Mouse (Mus musculus) kidney, postnatal 0 days (tissue): ENCODE measurements around the gene Cyp2a4. TPM values are rescaled to one million over a fixed set of nuclear protein-coding genes. Genes with fewer than 3 reads are reported as not detected.
"Not testable (repeated sequence)": the region's sequence is repeated elsewhere in the genome, so short reads cannot be mapped to it uniquely, and the experiment has no call there.

Experiments used
- ATAC-seq: fragments of 200-750 bp; cut with Nextera tagmentation; replicated peaks from 2 replicates; pipeline ENCODE4 v1.8.0; 2017; ENCODE audit warnings: low read depth, moderate number of reproducible peaks, moderate TSS enrichment, moderate library complexity; ENCODE audit not compliant: low FRiP score
- DNase-seq: peaks from one replicate; pipeline ENCODE4 v3.0.0-alpha.2; 2016; ENCODE audit warnings: low spot score
- H3K27ac ChIP-seq: fragments of 300-500 bp; sonication (generic); 2 replicates; pipeline ENCODE4 v1.5.1; 2014; ENCODE audit warnings: mild to moderate bottlenecking
- H3K27me3 ChIP-seq: fragments of 300-500 bp; sonication (generic); 2 replicates; pipeline ENCODE4 v1.6.1; 2014; ENCODE audit warnings: low read length, mixed read lengths; ENCODE audit not compliant: insufficient read depth
- H3K36me3 ChIP-seq: fragments of 300-500 bp; sonication (generic); 2 replicates; pipeline ENCODE4 v1.6.1; 2014; ENCODE audit warnings: low read length, mixed read lengths; ENCODE audit not compliant: insufficient read depth
- H3K4me1 ChIP-seq: fragments of 300-500 bp; sonication (generic); replicated peaks from 2 replicates; pipeline ENCODE4 v1.6.1; 2014; ENCODE audit warnings: antibody characterized with exemption, low read length, mixed read lengths; ENCODE audit not compliant: insufficient read depth
- H3K4me2 ChIP-seq: fragments of 300-500 bp; sonication (generic); 2 replicates; pipeline ENCODE4 v1.6.1; 2014; ENCODE audit warnings: mild to moderate bottlenecking, low read length, moderate library complexity, mixed read lengths
- H3K4me3 ChIP-seq: fragments of 300-500 bp; sonication (generic); replicated peaks from 2 replicates; pipeline ENCODE4 v1.5.1; 2014; ENCODE audit warnings: low read depth, low read length
- H3K9ac ChIP-seq: fragments of 300-500 bp; sonication (generic); 2 replicates; pipeline ENCODE4 v1.6.1; 2014; ENCODE audit warnings: low read depth, low read length
- H3K9me3 ChIP-seq: fragments of 300-500 bp; sonication (generic); replicated peaks from 2 replicates; pipeline ENCODE4 v1.6.1; 2016; ENCODE audit warnings: low read length, inconsistent platforms, mixed read lengths
- WGBS: fragments of 180-500 bp; shearing (Covaris S2); extraction: QIAGEN DNeasy Blood & Tissue Kit; methylation state at CpG from one replicate; pipeline ENCODE4 v1.1.7; 2014; 5-methylcytosine and 5-hydroxymethylcytosine counted together
- polyA plus RNA-seq: library from polyadenylated mRNA; unstranded; fragments of >200 nt; fragmentation: Nextera tagmentation; extraction: Ambion mirVana; gene quantifications from 2 replicates; pipeline ENCODE4 v1.2.1, GENCODE M21; 2015

Cyp2a4 gene
- not detected in 2 replicates for polyA plus RNA-seq

- not testable (repeated sequence) for H3K4me1 ChIP-seq, H3K4me3 ChIP-seq, H3K4me2 ChIP-seq, H3K9me3 ChIP-seq, ATAC-seq, H3K27me3 ChIP-seq, DNase-seq, H3K9ac ChIP-seq, H3K27ac ChIP-seq, H3K36me3 ChIP-seq
- 40% methylated on average over 2 of the region's 2 CpGs for WGBS
Observed at GRCm38 (mm10) chr7:26306926-26307325, at the start of gene Cyp2a4. Cyp2a4 (plus strand) TSS chr7:26307169.

- not testable (repeated sequence) for H3K27me3 ChIP-seq, H3K4me1 ChIP-seq, DNase-seq, H3K27ac ChIP-seq, ATAC-seq, H3K9ac ChIP-seq, H3K36me3 ChIP-seq, H3K4me2 ChIP-seq, H3K4me3 ChIP-seq, H3K9me3 ChIP-seq
- 80% methylated on average over 1 of the region's 1 CpGs for WGBS
Observed at GRCm38 (mm10) chr7:26260034-26260433, 46.9 kb upstream of the Cyp2a4 start, which contains the start of gene Vmn1r184. Vmn1r184 (plus strand) TSS chr7:26260334.

GRCm38 (mm10) chr7:26303429-26304166 is 3.4 kb upstream of the Cyp2a4 start:
- H3K4me3 ChIP-seq, H3K4me2 ChIP-seq, DNase-seq, H3K9me3 ChIP-seq, ATAC-seq, H3K36me3 ChIP-seq, H3K9ac ChIP-seq, H3K27me3 ChIP-seq, H3K27ac ChIP-seq, H3K4me1 ChIP-seq: not testable (repeated sequence)
- WGBS = 85% methylated on average over 8 of the region's 8 CpGs

- H3K9me3 ChIP-seq, H3K27ac ChIP-seq, ATAC-seq, H3K27me3 ChIP-seq, H3K9ac ChIP-seq, H3K4me2 ChIP-seq, DNase-seq, H3K4me1 ChIP-seq, H3K4me3 ChIP-seq, H3K36me3 ChIP-seq: not testable (repeated sequence)
- 87% methylated on average over 4 of the region's 4 CpGs for WGBS
Observed at GRCm38 (mm10) chr7:26311786-26312185, 4.8 kb downstream of the Cyp2a4 start.

- not testable (repeated sequence) for H3K4me1 ChIP-seq, DNase-seq, H3K36me3 ChIP-seq, H3K9ac ChIP-seq, H3K27me3 ChIP-seq, H3K4me2 ChIP-seq, H3K27ac ChIP-seq, H3K9me3 ChIP-seq, H3K4me3 ChIP-seq, ATAC-seq
- 96% methylated on average over 2 of the region's 2 CpGs for WGBS
Observed at GRCm38 (mm10) chr7:26315194-26315593, 8.2 kb downstream of the Cyp2a4 start.

- not testable (repeated sequence) for H3K27me3 ChIP-seq, ATAC-seq, H3K9me3 ChIP-seq, H3K9ac ChIP-seq, H3K4me1 ChIP-seq, H3K36me3 ChIP-seq, DNase-seq, H3K27ac ChIP-seq, H3K4me3 ChIP-seq, H3K4me2 ChIP-seq
- 88% methylated on average over 4 of the region's 4 CpGs for WGBS
Observed at GRCm38 (mm10) chr7:26315809-26316208, 8.8 kb downstream of the Cyp2a4 start.

- not testable (repeated sequence) for DNase-seq
- WGBS = 71% methylated on average over 3 of the region's 3 CpGs
Observed at GRCm38 (mm10) chr7:26320361-26320760, 13.4 kb downstream of the Cyp2a4 start.

GRCm38 (mm10) chr7:26350177-26350576 is 43.2 kb downstream of the Cyp2a4 start:
- DNase-seq, H3K9me3 ChIP-seq, H3K9ac ChIP-seq, H3K4me1 ChIP-seq, H3K4me2 ChIP-seq, H3K27ac ChIP-seq, H3K36me3 ChIP-seq, H3K4me3 ChIP-seq, H3K27me3 ChIP-seq, ATAC-seq: not testable (repeated sequence)

More at GRCm38 (mm10) chr7:26320361-26320760, 13.4 kb downstream of the Cyp2a4 start:
- H3K27ac ChIP-seq, H3K27me3 ChIP-seq, H3K4me1 ChIP-seq, H3K9me3 ChIP-seq, H3K9ac ChIP-seq, ATAC-seq, H3K36me3 ChIP-seq, H3K4me3 ChIP-seq, H3K4me2 ChIP-seq: not testable (repeated sequence)

- not testable (repeated sequence) for H3K4me2 ChIP-seq, DNase-seq, H3K4me3 ChIP-seq, ATAC-seq, H3K9me3 ChIP-seq, H3K27me3 ChIP-seq, H3K4me1 ChIP-seq, H3K9ac ChIP-seq, H3K36me3 ChIP-seq, H3K27ac ChIP-seq
- WGBS = 80% methylated on average over 2 of the region's 3 CpGs
Observed at GRCm38 (mm10) chr7:26352258-26352657, 45.3 kb downstream of the Cyp2a4 start.
